In the genomic region with DNA sequence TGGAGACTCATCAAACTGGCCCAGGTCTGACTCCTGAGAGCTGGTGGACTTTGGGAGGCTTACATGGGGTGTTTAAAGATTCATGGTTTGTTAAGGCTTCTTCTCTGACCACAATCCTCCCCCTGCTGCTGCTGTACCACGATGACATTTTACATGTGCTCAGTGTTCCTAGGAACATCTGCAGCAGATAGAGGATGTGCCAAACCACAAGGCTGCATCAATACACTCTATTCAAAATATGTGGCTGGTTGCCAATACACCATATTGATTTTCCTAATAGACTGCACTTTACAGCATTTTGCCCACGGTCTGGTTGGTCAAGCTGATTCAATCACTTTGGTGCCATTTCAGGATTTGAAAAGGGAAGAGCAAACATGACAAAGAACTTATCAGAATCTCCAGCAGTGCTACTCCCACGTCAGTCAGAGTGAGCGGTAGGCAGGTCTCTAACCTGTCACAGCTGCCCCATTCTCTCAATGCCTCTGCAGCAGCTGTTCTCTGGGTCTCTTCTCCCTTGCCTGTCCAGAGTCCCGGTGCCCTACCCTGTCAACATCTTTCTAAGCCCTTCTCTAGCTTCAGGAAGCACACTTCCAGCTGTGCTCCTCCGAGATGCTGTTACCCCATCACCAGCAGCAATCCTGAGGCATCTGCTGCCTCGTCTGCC, we compare ENCODE assay signal across 14 mouse cellular contexts. TPM values are rescaled to one million over a fixed set of nuclear protein-coding genes. Genes with fewer than 3 reads are reported as not detected.
DNase-seq lines count a peak whose midpoint lies in the region; ATAC-seq lines count a peak whose summit lies in the region.
"Had no signal": no experiment of that assay in that cellular context is flagged by ENCODE, and none has a peak within 500 bp of the region (broad histone marks: within the 10 kb centered on the region; RNA-seq: fewer than 3 reads in every experiment).

No protein-coding gene starts in this region.

- intact Hi-C loops in left cerebral cortex, postnatal 10 days (cut with DNase I), result loop anchor here (10.0 kb wide), 1 partner anchor 237 kb away; no protein-coding TSS in a partner anchor

- DNase-seq in hindbrain, embryonic 14.5 days (ENCODE audit: low spot score), result no peak
- DNase-seq in neural tube, embryonic 10.5 days (ENCODE audit: extremely low spot score, low spot score), result no peak
- DNase-seq in NIH3T3 (ENCODE audit: low read depth), result peak; percentile 65
- no peak for DNase-seq in left cerebral cortex, postnatal 10 days (ENCODE audit: extremely low spot score in 1 of 2, low spot score in 2 of 2)
- DNase-seq: adrenal gland, postnatal 25 days; cerebellum, postnatal 10 days; heart, postnatal 4 days; kidney, adult 2 months had no signal

- H3K27me3 ChIP-seq in hindbrain, embryonic 14.5 days (ENCODE audit: control insufficient read depth, insufficient read depth, low read length), result no peaks in the 10 kb centered on the region
- no peaks in the 10 kb centered on the region for H3K27me3 ChIP-seq in hindbrain, embryonic 12.5 days
- H3K27me3 ChIP-seq in neural tube, embryonic 13.5 days, result no peaks in the 10 kb centered on the region
- H3K27me3 ChIP-seq: liver, embryonic 15.5 days; midbrain, embryonic 13.5 days had no signal

- 75% methylated on average over 7 of the region's 7 CpGs for WGBS in hindbrain, embryonic 14.5 days
- 85% methylated on average over 7 of the region's 7 CpGs for WGBS in hindbrain, embryonic 12.5 days
- WGBS in neural tube, embryonic 13.5 days, result 84% methylated on average over 7 of the region's 7 CpGs

- H3K36me3 ChIP-seq in hindbrain, embryonic 14.5 days (replicated peaks; ENCODE audit: control insufficient read depth, insufficient read depth), result peaks cover 87% of the 10 kb centered on the region
- peaks cover 83% of the 10 kb centered on the region for H3K36me3 ChIP-seq in hindbrain, embryonic 12.5 days
- peaks cover 84% of the 10 kb centered on the region for H3K36me3 ChIP-seq in neural tube, embryonic 13.5 days

- no peak overlapping the region for H3K9ac ChIP-seq in hindbrain, embryonic 14.5 days
- H3K9ac ChIP-seq in hindbrain, embryonic 12.5 days, result no peak overlapping the region
- H3K9ac ChIP-seq in neural tube, embryonic 13.5 days, result no peak overlapping the region
- H3K9ac ChIP-seq: liver, embryonic 15.5 days; midbrain, embryonic 13.5 days had no signal

- ATAC-seq in hindbrain, embryonic 14.5 days (ENCODE audit: low FRiP score), result no peak; the same call in 1 of the 2 replicates
- no peak for ATAC-seq in hindbrain, embryonic 12.5 days (ENCODE audit: low FRiP score)
- ATAC-seq in neural tube, embryonic 13.5 days (ENCODE audit: low read depth), result peak; percentile 32; the same call in 1 of the 2 replicates
- no peak for ATAC-seq in megakaryocyte, adult 5-6 weeks (ENCODE audit: poor library complexity, severe bottlenecking)
- ATAC-seq: midbrain, embryonic 13.5 days had no signal

- H3K27ac ChIP-seq in hindbrain, embryonic 14.5 days, result peak overlapping the region; percentile 38; the same call in 1 of the 2 replicates
- no peak overlapping the region for H3K27ac ChIP-seq in hindbrain, embryonic 12.5 days
- H3K27ac ChIP-seq in neural tube, embryonic 13.5 days (replicated peaks), result peak overlapping the region; percentile 68
- H3K27ac ChIP-seq: heart, embryonic 10.5 days; liver, embryonic 15.5 days; midbrain, embryonic 13.5 days had no signal

- no peaks in the 10 kb centered on the region for H3K4me1 ChIP-seq in hindbrain, embryonic 14.5 days (replicated peaks; ENCODE audit: control insufficient read depth, insufficient read depth, low read length)
- H3K4me1 ChIP-seq in hindbrain, embryonic 12.5 days, result no peaks in the 10 kb centered on the region
- H3K4me1 ChIP-seq in neural tube, embryonic 13.5 days (replicated peaks), result peaks cover 3% of the 10 kb centered on the region; the same call in 1 of the 2 replicates
- H3K4me1 ChIP-seq: heart, embryonic 10.5 days; liver, embryonic 15.5 days; midbrain, embryonic 13.5 days had no signal

- H3K4me2 ChIP-seq in hindbrain, embryonic 14.5 days (replicated peaks), result no peak overlapping the region
- no peak overlapping the region for H3K4me2 ChIP-seq in hindbrain, embryonic 12.5 days (replicated peaks)
- H3K4me2 ChIP-seq in neural tube, embryonic 13.5 days, result no peak overlapping the region
- H3K4me2 ChIP-seq: liver, embryonic 15.5 days; midbrain, embryonic 13.5 days had no signal

- H3K9me3 ChIP-seq in hindbrain, embryonic 14.5 days (ENCODE audit: control insufficient read depth, low read length), result no peaks in the 10 kb centered on the region
- no peaks in the 10 kb centered on the region for H3K9me3 ChIP-seq in hindbrain, embryonic 12.5 days (replicated peaks)
- H3K9me3 ChIP-seq in neural tube, embryonic 13.5 days, result no peaks in the 10 kb centered on the region
- H3K9me3 ChIP-seq: heart, embryonic 10.5 days; liver, embryonic 15.5 days; midbrain, embryonic 13.5 days had no signal

- no peak overlapping the region for H3K4me3 ChIP-seq in hindbrain, embryonic 14.5 days (replicated peaks; ENCODE audit: low read length)
- H3K4me3 ChIP-seq in hindbrain, embryonic 12.5 days, result no peak overlapping the region
- no peak overlapping the region for H3K4me3 ChIP-seq in neural tube, embryonic 13.5 days
- H3K4me3 ChIP-seq: heart, embryonic 10.5 days; liver, embryonic 15.5 days; midbrain, embryonic 13.5 days had no signal

RNA-seq across cellular contexts. Expression of gene Rspry1, which starts 19.8 kb away (rescaled TPM):
- polyA plus RNA-seq in hindbrain, embryonic 14.5 days (2014; fragmentation: Nextera tagmentation; extraction: Ambion mirVana), result 44.8 and 46.5 TPM in 2 replicates
- 53.6 and 54.8 TPM in 2 replicates for polyA plus RNA-seq in hindbrain, embryonic 12.5 days (2016; fragmentation: Nextera tagmentation; extraction: Ambion mirVana)
- polyA plus RNA-seq in neural tube, embryonic 13.5 days (2015; fragmentation: Nextera tagmentation; extraction: Ambion mirVana), result 54.0 and 54.1 TPM in 2 replicates
- 31.8 and 36.4 TPM in 2 replicates for total RNA-seq in megakaryocyte, adult 5-6 weeks (2015)
- 34.2 and 35.3 TPM in 2 replicates for total RNA-seq in megakaryocyte, adult 5-6 weeks (2017)
- 10 to 100 TPM; 34.6 to 35.7 TPM for total RNA-seq in left cerebral cortex, postnatal 10 days (2021)

RNA-seq across cellular contexts. Expression of gene Fam192a, which starts 19.8 kb away (rescaled TPM):
- 75.7 and 82.7 TPM in 2 replicates for polyA plus RNA-seq in hindbrain, embryonic 14.5 days (2014; fragmentation: Nextera tagmentation; extraction: Ambion mirVana)
- polyA plus RNA-seq in hindbrain, embryonic 12.5 days (2016; fragmentation: Nextera tagmentation; extraction: Ambion mirVana), result 89.6 and 99.7 TPM in 2 replicates
- 80.5 and 97.9 TPM in 2 replicates for polyA plus RNA-seq in neural tube, embryonic 13.5 days (2015; fragmentation: Nextera tagmentation; extraction: Ambion mirVana)
- 27.8 and 33.4 TPM in 2 replicates for total RNA-seq in megakaryocyte, adult 5-6 weeks (2015)
- 93.2 and 103 TPM in 2 replicates for total RNA-seq in megakaryocyte, adult 5-6 weeks (2017)
- total RNA-seq in left cerebral cortex, postnatal 10 days (2021), result 10 to 100 TPM; 42.0 to 46.1 TPM

RNA-seq across cellular contexts. Expression of gene Cpne2, which starts 49.2 kb away (rescaled TPM):
- 21.6 and 21.8 TPM in 2 replicates for polyA plus RNA-seq in hindbrain, embryonic 14.5 days (2014; fragmentation: Nextera tagmentation; extraction: Ambion mirVana)
- 10.4 and 11.9 TPM in 2 replicates for polyA plus RNA-seq in hindbrain, embryonic 12.5 days (2016; fragmentation: Nextera tagmentation; extraction: Ambion mirVana)
- polyA plus RNA-seq in neural tube, embryonic 13.5 days (2015; fragmentation: Nextera tagmentation; extraction: Ambion mirVana), result 21.1 and 22.0 TPM in 2 replicates
- total RNA-seq in megakaryocyte, adult 5-6 weeks (2015), result 51.2 and 57.6 TPM in 2 replicates
- total RNA-seq in megakaryocyte, adult 5-6 weeks (2017), result 30.9 and 40.7 TPM in 2 replicates
- total RNA-seq in left cerebral cortex, postnatal 10 days (2021), result 10 to 100 TPM; 40.3 to 42.3 TPM
